Mouse (Mus musculus) large intestine, adult 2 months (tissue): ENCODE data around the gene Stox2. TPM values are rescaled to one million over a fixed set of nuclear protein-coding genes. Genes with fewer than 3 reads are reported as not detected.

Source experiments
- DNase-seq: peaks from one replicate; pipeline ENCODE4 v3.0.0-alpha.2; 2012; ENCODE audit warnings: low read depth, low spot score
- WGBS: fragments of 180-500 bp; shearing (Covaris S2); methylation state at CpG from one replicate; pipeline ENCODE4 v1.1.7; 2018; 5-methylcytosine and 5-hydroxymethylcytosine counted together
- polyA plus RNA-seq: library from polyadenylated mRNA; depleted of rRNA; stranded (reverse); fragments of >200 nt; gene quantifications from 2 replicates; pipeline ENCODE4 v1.2.3, GENCODE M21; 2012

Gene Stox2
- polyA plus RNA-seq, 1 experiment = 1.3 TPM

- no peak for DNase-seq
- 33% methylated on average over 16 of the region's 16 CpGs for WGBS
Observed at GRCm38 (mm10) chr8:47369044-47369769, 77.0 kb downstream of the Stox2 start.

GRCm38 (mm10) chr8:47367029-47367428, 79.1 kb downstream of the Stox2 start:
- WGBS = 78% methylated on average over 6 of the region's 6 CpGs
- DNase-seq = no peak

DNA sequence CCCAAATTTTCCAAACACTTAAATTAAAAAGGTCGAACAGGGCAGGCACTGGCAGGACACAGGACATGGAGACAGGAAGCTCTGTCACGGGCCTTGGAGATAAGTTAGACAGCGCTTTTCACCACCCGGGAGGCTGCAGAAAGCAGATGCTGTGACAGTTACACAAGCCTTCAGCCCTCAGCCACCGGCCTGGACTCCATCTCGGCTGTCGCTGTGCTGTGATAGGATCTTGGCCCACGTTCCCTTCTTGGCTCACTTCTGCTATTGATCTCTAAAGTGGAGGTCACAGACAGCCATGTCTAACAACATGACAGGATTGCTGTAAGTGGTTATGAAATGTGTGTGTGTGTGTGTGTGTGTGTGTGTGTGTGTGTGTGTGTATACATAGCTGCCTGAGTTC, 82.9 kb downstream of the Stox2 start:
- 57% methylated on average over 8 of the region's 8 CpGs for WGBS
- DNase-seq = no peak

DNA sequence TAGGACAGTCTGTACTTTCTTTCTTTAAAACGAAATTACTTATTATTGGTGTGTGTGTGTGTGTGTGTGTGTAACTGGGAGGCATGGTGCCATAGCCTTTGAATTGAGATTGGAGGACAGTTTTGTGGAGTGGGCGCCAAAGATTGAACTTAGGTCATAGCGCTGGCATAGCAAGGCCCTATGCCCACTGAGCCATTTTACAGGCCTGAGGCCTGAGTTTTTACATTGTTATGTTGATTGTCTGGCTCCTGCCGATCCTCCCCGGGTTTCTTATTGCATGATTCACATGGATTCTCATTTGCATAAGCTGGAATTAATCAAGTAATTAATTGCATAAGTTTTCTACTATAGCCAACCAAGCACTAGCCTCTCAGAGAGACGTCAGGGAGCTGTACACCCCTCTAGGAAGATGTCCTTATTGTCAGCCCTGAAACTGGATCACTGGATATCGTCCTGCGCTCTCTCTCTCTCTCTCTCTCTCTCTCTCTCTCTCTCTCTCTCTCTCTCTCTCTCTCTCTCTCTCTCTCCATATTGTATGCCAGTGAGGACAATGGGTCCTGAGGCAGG, 90.7 kb downstream of the Stox2 start:
- no peak for DNase-seq
- 90% methylated on average over 8 of the region's 8 CpGs for WGBS

- WGBS = 48% methylated on average over 12 of the region's 12 CpGs
- DNase-seq = no peak
Observed at GRCm38 (mm10) chr8:47354523-47355168, 91.5 kb downstream of the Stox2 start.

DNA sequence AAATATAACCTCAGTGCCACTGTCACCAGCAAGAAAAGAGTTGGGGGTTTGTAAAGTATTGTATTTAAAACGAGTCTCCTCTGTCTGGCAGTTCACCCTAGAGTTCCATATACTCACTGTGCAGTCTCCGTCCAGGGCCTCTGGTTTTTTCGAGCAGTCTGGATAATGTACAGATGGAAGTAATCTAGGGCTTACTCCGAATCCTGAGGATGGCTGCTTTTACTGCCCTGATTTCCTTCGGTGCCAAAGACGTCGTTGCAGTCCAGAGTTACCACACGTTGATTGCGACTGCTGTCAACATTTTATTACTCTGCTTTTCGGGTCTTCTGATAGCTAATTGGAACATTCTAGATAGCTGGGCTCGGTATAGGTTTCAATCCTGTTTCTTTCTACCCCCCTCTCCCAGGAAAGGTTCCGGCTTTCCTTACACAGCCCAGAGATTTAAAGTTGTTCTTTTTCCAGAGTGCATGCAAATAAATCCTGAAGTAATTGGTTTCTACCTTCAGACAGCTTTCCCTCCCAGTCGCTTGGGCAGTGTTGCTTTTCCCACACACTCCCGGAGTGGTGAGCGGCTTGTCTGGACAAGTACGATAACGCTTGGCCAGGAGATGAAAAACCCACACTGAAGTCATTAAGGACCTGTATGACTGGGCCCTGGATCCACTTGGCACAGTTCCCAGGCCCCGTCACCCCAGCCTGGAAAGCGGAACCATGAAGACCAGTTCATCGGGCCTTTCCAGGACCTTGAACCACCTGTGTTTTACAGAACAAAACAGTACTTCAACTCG, 94.1 kb downstream of the Stox2 start:
- WGBS = 19% methylated on average over 21 of the region's 21 CpGs
- no peak for DNase-seq

DNA sequence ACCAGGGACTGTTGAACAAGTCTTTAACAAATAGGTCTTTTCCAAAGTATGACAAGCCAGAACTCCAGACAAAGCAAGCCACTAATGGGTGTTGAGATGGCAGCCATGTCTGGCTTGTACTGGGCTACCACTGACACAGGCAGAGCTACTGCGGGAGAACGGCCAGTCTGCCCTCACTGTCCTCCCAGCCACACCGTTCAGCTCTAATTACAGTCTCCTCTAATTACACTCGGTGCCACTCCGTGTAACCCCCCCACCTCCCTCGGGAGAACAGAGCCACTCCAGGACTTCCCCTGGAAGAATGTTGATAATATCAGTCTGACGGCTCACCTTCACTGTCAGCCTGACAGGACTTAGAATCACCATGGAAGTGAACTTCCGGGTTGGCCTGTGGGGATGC, 97.1 kb downstream of the Stox2 start:
- WGBS = 64% methylated on average over 8 of the region's 8 CpGs
- DNase-seq = no peak

- no peak for DNase-seq
Observed at GRCm38 (mm10) chr8:47347809-47348208, 98.4 kb downstream of the Stox2 start.

DNA sequence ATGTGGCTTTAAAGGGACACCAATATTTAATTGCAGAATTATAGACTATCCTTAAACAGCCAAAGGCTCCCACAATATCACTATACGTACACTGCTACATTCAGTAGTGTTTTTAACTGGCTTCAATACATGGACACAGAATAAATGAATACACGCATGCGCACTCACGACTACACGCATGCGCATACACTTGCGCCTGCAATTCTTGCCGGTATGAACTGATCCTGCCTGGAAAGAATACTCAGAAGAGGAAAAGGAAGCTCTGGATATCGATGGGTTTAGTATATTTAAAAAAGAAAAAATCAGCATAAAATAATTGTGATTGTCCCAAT, 100.4 kb downstream of the Stox2 start:
- DNase-seq = no peak
- WGBS = 95% methylated on average over 9 of the region's 9 CpGs

More at GRCm38 (mm10) chr8:47347809-47348208, 98.4 kb downstream of the Stox2 start:
- WGBS = 54% methylated on average over 6 of the region's 6 CpGs

GRCm38 (mm10) chr8:47345085-47345771, 100.9 kb downstream of the Stox2 start:
- 81% methylated on average over 15 of the region's 15 CpGs for WGBS
- DNase-seq = no peak

- WGBS = 27% methylated on average over 11 of the region's 11 CpGs
- DNase-seq = no peak
Observed at GRCm38 (mm10) chr8:47341474-47341873, 104.7 kb downstream of the Stox2 start.

- DNase-seq = no peak
- WGBS = 84% methylated on average over 3 of the region's 3 CpGs
Observed at GRCm38 (mm10) chr8:47338691-47339323, 107.4 kb downstream of the Stox2 start.

- 91% methylated on average over 12 of the region's 12 CpGs for WGBS
- DNase-seq = no peak
Observed at GRCm38 (mm10) chr8:47336433-47336832, 109.7 kb downstream of the Stox2 start.

- DNase-seq = no peak
- WGBS = 98% methylated on average over 4 of the region's 4 CpGs
Observed at GRCm38 (mm10) chr8:47335940-47336339, 110.2 kb downstream of the Stox2 start.

- WGBS = 53% methylated on average over 9 of the region's 9 CpGs
- DNase-seq = peak; percentile 61
Observed at GRCm38 (mm10) chr8:47334223-47334757, 111.9 kb downstream of the Stox2 start.

- DNase-seq = no peak
- 76% methylated on average over 1 of the region's 1 CpGs for WGBS
Observed at GRCm38 (mm10) chr8:47332941-47333340, 113.2 kb downstream of the Stox2 start.

DNA sequence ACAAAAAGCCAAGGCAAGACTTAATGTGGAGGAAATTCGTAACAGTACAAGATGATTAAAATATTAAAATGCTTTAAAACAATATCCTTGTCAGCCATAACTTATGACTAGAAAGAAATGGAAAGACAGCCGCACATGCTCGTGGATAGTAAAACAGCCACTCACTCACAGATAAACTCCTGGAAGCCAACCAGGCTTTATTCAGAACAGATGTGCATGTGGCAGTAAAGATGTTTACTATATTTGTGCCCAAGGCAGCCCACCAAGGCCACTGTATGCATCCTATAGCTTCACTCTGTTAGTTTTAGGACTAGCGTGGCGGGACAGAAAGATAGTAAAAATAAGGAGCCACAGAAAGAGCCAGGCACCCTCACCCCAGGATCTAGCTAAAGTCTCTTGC, 115.2 kb downstream of the Stox2 start:
- DNase-seq = no peak
- WGBS = 85% methylated on average over 5 of the region's 5 CpGs

DNA sequence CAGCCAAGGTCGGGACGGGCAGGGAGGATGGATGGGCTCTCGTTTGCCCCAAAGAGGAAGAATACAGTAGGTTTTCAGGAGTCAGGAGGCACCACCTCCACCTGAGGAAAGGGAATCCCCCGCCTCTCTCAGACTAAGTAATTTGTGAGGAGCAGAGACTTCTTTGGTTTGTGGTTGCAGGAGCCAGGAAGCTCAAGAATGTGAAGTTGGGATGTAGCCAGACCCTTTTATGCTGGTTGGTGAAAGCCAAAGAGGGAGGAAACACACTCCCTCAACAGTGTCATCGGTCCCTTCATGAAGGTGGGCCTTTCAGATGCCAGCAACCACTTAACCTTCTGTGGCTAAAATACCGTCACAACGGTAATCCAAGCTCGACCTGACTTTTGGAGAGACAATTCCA, 119.8 kb downstream of the Stox2 start:
- no peak for DNase-seq
- 82% methylated on average over 8 of the region's 8 CpGs for WGBS
